Mouse (Mus musculus): ENCODE results near the gene Ttc8. TPM values are rescaled to one million over a fixed set of nuclear protein-coding genes. Genes with fewer than 3 reads are reported as not detected.
A peak's percentile ranks its signal among the peaks of the same experiment; 100 is the strongest.

Gene Ttc8
- polyA plus RNA-seq, 2 experiments = 1.8 TPM

- H3K27me3 ChIP-seq (ENCODE audit: control insufficient read depth, insufficient read depth, low read length) = no peaks in the 10 kb centered on the region
- no peak overlapping the region for H3K4me3 ChIP-seq (ENCODE audit: insufficient read depth in 1 of 2, low read depth in 2 of 2, low read length in 2 of 2)
- H3K9ac ChIP-seq (replicated peaks) = no peak overlapping the region
- H3K27ac ChIP-seq = no peak overlapping the region
- H3K36me3 ChIP-seq (replicated peaks; ENCODE audit: control insufficient read depth, insufficient read depth, low read depth) = no peaks in the 10 kb centered on the region
- H3K9me3 ChIP-seq (ENCODE audit: control insufficient read depth, low read length) = no peaks in the 10 kb centered on the region
- ATAC-seq (ENCODE audit: insufficient read depth) (peak; percentile 54; the same call in 1 of the 2 replicates), DNase-seq (ENCODE audit: low read depth in 3 of 3, low spot score in 3 of 3) (no peak)
- H3K4me2 ChIP-seq (ENCODE audit: low read depth) = no peak overlapping the region
- TF ChIP-seq EP300 (IDR thresholded peaks at IDR 0.05; ENCODE audit: low read depth) (no peak), CTCF (IDR thresholded peaks at IDR 0.05; ENCODE audit: low read depth) (no peak)
- peaks cover 5 to 8% of the 10 kb centered on the region in 2 experiments; a peak in 3 of 4 replicates for H3K4me1 ChIP-seq (replicated peaks; ENCODE audit: control insufficient read depth in 2 of 2, insufficient read depth in 2 of 2, low read length in 1 of 2)
- 18% methylated on average over 6 of the region's 6 CpGs for WGBS (ENCODE audit: insufficient replicate concordance)
Measured at GRCm38 (mm10) chr12:98996581-98996988, 76.2 kb downstream of the Ttc8 start.

- Histone ChIP-seq H3K36me3 (replicated peaks; ENCODE audit: control insufficient read depth, insufficient read depth, low read depth) (no peaks in the 10 kb centered on the region), H3K27me3 (ENCODE audit: control insufficient read depth, insufficient read depth, low read length) (no peaks in the 10 kb centered on the region), H3K27ac (no peak overlapping the region), H3K4me2 (ENCODE audit: low read depth) (no peak overlapping the region), H3K4me3 (ENCODE audit: insufficient read depth in 1 of 2, low read depth in 2 of 2, low read length in 2 of 2) (no peak overlapping the region), H3K9ac (replicated peaks) (no peak overlapping the region), H3K9me3 (ENCODE audit: control insufficient read depth, low read length) (no peaks in the 10 kb centered on the region), H3K4me1 (replicated peaks; ENCODE audit: control insufficient read depth in 2 of 2, insufficient read depth in 2 of 2, low read length in 1 of 2) (peaks cover 5 to 8% of the 10 kb centered on the region in 2 experiments; a peak in 3 of 4 replicates)
- DNase-seq (ENCODE audit: low read depth in 3 of 3, low spot score in 3 of 3) (peak in 1 of 3 experiments; percentile 32), ATAC-seq (ENCODE audit: insufficient read depth) (peak; percentile 83)
- whole genome bisulfite sequencing (ENCODE audit: insufficient replicate concordance) = 29% methylated on average over 5 of the region's 5 CpGs
- TF ChIP-seq CTCF (IDR thresholded peaks at IDR 0.05; ENCODE audit: low read depth) = no peak
- peak; percentile 65 for TF ChIP-seq EP300 (IDR thresholded peaks at IDR 0.05; ENCODE audit: low read depth)
Measured at GRCm38 (mm10) chr12:98997046-98997445, 76.7 kb downstream of the Ttc8 start.

DNA sequence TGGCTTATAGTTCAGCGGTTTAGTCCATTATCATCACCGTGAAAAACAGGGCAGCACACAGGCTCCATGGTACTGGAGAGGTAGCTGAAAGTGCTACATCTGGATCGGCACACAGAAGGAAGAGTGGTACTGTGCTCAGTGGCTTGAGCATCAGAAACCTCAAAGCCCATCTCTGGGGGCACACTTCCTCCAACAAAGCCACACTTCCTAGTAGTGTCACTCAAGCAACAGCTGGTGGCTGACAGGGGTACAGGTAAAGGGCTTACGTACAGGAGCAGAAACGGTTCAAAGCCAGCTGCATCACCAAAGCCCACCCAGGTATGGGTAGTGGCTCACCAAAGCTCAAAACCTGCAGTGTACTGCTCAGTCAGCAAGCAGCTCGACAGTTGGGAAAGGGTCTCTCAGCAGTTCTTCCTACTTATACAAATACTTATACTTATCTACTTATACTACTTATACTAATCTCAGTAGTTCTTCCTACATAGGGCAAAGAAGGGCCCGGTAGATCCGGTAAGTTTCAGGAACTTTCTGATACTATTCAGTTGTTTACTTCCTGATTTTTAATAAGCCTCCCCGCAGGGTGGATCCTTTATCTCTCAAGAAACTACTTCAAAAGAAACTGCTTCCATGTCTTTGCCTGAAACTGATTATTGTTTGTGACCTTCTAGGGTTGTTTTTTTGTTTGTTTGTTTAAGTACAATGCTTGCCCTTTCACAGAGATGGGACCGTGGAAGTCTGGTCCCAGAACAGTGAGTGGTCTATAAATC, 78.5 kb downstream of the Ttc8 start:
- DNase-seq (ENCODE audit: low read depth in 3 of 3, low spot score in 3 of 3) (no peak), ATAC-seq (ENCODE audit: insufficient read depth) (no peak)
- Histone ChIP-seq H3K36me3 (replicated peaks; ENCODE audit: control insufficient read depth, insufficient read depth, low read depth) (no peaks in the 10 kb centered on the region), H3K4me2 (ENCODE audit: low read depth) (no peak overlapping the region), H3K9me3 (ENCODE audit: control insufficient read depth, low read length) (no peaks in the 10 kb centered on the region), H3K4me1 (replicated peaks; ENCODE audit: control insufficient read depth in 2 of 2, insufficient read depth in 2 of 2, low read length in 1 of 2) (peaks cover 5 to 8% of the 10 kb centered on the region in 2 experiments; a peak in 3 of 4 replicates), H3K4me3 (ENCODE audit: insufficient read depth in 1 of 2, low read depth in 2 of 2, low read length in 2 of 2) (no peak overlapping the region), H3K27ac (no peak overlapping the region), H3K9ac (replicated peaks) (no peak overlapping the region), H3K27me3 (ENCODE audit: control insufficient read depth, insufficient read depth, low read length) (no peaks in the 10 kb centered on the region)
- TF ChIP-seq EP300 (IDR thresholded peaks at IDR 0.05; ENCODE audit: low read depth) (0 out of 2 replicates have a peak, but pooled peaks have one; percentile 3), CTCF (IDR thresholded peaks at IDR 0.05; ENCODE audit: low read depth) (no peak)
- 25% methylated on average over 10 of the region's 10 CpGs for WGBS (ENCODE audit: insufficient replicate concordance)

GRCm38 (mm10) chr12:99000310-99000709, 79.9 kb downstream of the Ttc8 start:
- no peak for ATAC-seq (ENCODE audit: insufficient read depth)
- WGBS (ENCODE audit: insufficient replicate concordance) = 41% methylated on average over 2 of the region's 2 CpGs

DNA sequence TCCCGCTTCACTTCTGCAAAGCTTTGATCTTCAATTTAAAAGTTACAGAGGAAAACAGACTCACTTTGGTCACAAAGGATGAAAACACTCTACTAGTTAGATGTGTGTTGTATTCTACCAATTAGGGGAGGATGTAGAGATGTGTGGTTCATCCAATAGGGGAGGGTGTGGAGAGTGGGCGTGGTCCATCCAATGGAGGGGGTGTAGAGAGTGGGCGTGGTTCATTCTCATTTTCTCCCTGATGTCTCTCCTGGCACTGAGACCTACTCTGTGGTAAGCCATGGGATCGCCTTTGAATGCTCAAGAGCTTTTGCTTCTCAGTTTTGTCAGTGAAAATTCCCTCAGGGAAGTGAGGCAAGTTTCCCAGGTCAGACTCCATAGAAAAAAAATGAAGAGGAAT, 82.7 kb downstream of the Ttc8 start:
- Histone ChIP-seq H3K27ac (no peak overlapping the region), H3K9ac (replicated peaks) (no peak overlapping the region), H3K9me3 (ENCODE audit: control insufficient read depth, low read length) (no peaks in the 10 kb centered on the region), H3K27me3 (ENCODE audit: control insufficient read depth, insufficient read depth, low read length) (no peaks in the 10 kb centered on the region), H3K36me3 (replicated peaks; ENCODE audit: control insufficient read depth, insufficient read depth, low read depth) (no peaks in the 10 kb centered on the region), H3K4me1 (replicated peaks; ENCODE audit: control insufficient read depth in 2 of 2, insufficient read depth in 2 of 2, low read length in 1 of 2) (no peaks in the 10 kb centered on the region; a peak in 1 of 4 replicates), H3K4me2 (ENCODE audit: low read depth) (no peak overlapping the region), H3K4me3 (ENCODE audit: insufficient read depth in 1 of 2, low read depth in 2 of 2, low read length in 2 of 2) (no peak overlapping the region)
- no peak for ATAC-seq (ENCODE audit: insufficient read depth)
- 50% methylated on average over 4 of the region's 4 CpGs for WGBS (ENCODE audit: insufficient replicate concordance)
- DNase-seq (ENCODE audit: low read depth in 3 of 3, low spot score in 3 of 3) = no peak
- TF ChIP-seq CTCF (IDR thresholded peaks at IDR 0.05; ENCODE audit: low read depth) (no peak), EP300 (IDR thresholded peaks at IDR 0.05; ENCODE audit: low read depth) (no peak)

More at GRCm38 (mm10) chr12:99000310-99000709, 79.9 kb downstream of the Ttc8 start:
- Histone ChIP-seq H3K9me3 (ENCODE audit: control insufficient read depth, low read length) (no peaks in the 10 kb centered on the region), H3K36me3 (replicated peaks; ENCODE audit: control insufficient read depth, insufficient read depth, low read depth) (no peaks in the 10 kb centered on the region), H3K27me3 (ENCODE audit: control insufficient read depth, insufficient read depth, low read length) (no peaks in the 10 kb centered on the region), H3K9ac (replicated peaks) (no peak overlapping the region), H3K4me3 (ENCODE audit: insufficient read depth in 1 of 2, low read depth in 2 of 2, low read length in 2 of 2) (no peak overlapping the region), H3K4me2 (ENCODE audit: low read depth) (no peak overlapping the region), H3K27ac (no peak overlapping the region), H3K4me1 (replicated peaks; ENCODE audit: control insufficient read depth in 2 of 2, insufficient read depth in 2 of 2, low read length in 1 of 2) (peaks cover 5 to 8% of the 10 kb centered on the region in 2 experiments; a peak in 3 of 4 replicates)
- no peak for DNase-seq (ENCODE audit: low read depth in 3 of 3, low spot score in 3 of 3)
- TF ChIP-seq CTCF (IDR thresholded peaks at IDR 0.05; ENCODE audit: low read depth) = no peak
